Mouse (Mus musculus): ENCODE results near the gene Hyal1. TPM values are rescaled to one million over a fixed set of nuclear protein-coding genes. Genes with fewer than 3 reads are reported as not detected.
"Not testable (repeated sequence)": the region's sequence is repeated elsewhere in the genome, so short reads cannot be mapped to it uniquely, and the experiment has no call there.

The Hyal1 gene
- total and polyA plus RNA-seq, 2 experiments from 2014 or later, result 6.0 to 21.3 TPM

DNA sequence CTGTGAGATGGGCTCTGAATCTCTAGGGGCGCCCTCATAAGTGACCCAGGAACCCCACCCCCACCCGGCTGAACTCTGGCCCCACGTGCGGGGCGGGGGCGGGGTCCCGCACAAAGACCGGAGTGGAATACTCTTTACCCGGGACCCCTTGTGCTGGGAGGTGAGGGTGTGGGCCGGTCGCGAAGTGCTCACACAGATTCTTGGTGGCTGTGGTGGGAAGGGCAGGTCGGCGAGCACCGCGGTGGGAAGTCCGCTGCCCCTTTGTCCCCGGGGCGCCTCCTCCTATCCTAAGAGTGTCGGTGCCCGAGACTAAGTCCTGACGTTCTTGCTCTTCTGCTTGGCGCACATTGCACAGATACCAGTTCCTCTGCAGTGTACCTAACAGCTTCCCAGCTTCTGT lies 7.5 kb upstream of the Hyal1 start:
- TF ChIP-seq CTCF (IDR thresholded peaks at IDR 0.05; ENCODE audit: low read depth) (no peak), EP300 (IDR thresholded peaks at IDR 0.05; ENCODE audit: low read depth) (no peak)
- peaks cover 21% of the 10 kb centered on the region for H3K4me1 ChIP-seq (ENCODE audit: control insufficient read depth, insufficient read depth)
- DNase-seq (ENCODE audit: low spot score), result no peak

GRCm38 (mm10) chr9:107570016-107570415 lies 6.7 kb upstream of the Hyal1 start:
- ATAC-seq (ENCODE audit: insufficient read depth, low read depth) (no peak), DNase-seq (ENCODE audit: low spot score) (no peak)
- peaks cover 21% of the 10 kb centered on the region for H3K4me1 ChIP-seq (ENCODE audit: control insufficient read depth, insufficient read depth)

More for the DNA sequence above, 7.5 kb upstream of the Hyal1 start:
- H3K4me2 ChIP-seq (ENCODE audit: low read depth, low read length), result peak overlapping the region; percentile 76
- 1% methylated on average over 22 of the region's 23 CpGs for WGBS
- peak overlapping the region; percentile 90 for H3K27ac ChIP-seq (ENCODE audit: low read depth)
- H3K36me3 ChIP-seq (replicated peaks; ENCODE audit: control insufficient read depth, insufficient read depth, low read length), result peaks cover 27% of the 10 kb centered on the region
- H3K4me3 ChIP-seq (ENCODE audit: low read depth, low read length), result peak overlapping the region; percentile 76
- no peaks in the 10 kb centered on the region for H3K9me3 ChIP-seq (replicated peaks; ENCODE audit: control insufficient read depth, low read length)
- no peaks in the 10 kb centered on the region for H3K27me3 ChIP-seq (ENCODE audit: control insufficient read depth, insufficient read depth, low read length)
- peak overlapping the region; percentile 77 for H3K9ac ChIP-seq (replicated peaks; ENCODE audit: low read depth, low read length)
- peak; percentile 24 for ATAC-seq (ENCODE audit: insufficient read depth, low read depth)

DNA sequence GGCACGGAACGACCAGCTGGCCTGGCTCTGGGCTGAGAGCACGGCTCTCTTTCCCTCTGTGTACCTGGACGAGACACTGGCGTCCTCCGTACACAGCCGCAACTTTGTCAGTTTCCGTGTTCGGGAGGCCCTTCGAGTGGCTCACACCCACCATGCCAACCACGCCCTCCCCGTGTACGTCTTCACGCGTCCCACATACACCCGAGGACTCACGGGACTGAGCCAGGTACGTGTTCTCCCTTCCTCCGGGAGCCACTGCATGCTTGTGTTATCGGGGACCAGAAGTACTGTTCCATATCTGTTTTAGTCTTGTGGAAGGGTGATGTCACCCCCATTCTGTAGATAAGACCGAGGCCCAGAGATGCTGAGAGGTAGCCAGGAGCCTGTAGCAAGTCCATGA lies 5.9 kb upstream of the Hyal1 start:
- Histone ChIP-seq H3K4me1 (ENCODE audit: control insufficient read depth, insufficient read depth) (peaks cover 21% of the 10 kb centered on the region), H3K27ac (ENCODE audit: low read depth) (peak overlapping the region; percentile 56; the same call in 1 of the 2 replicates), H3K9me3 (replicated peaks; ENCODE audit: control insufficient read depth, low read length) (no peaks in the 10 kb centered on the region), H3K4me2 (ENCODE audit: low read depth, low read length) (peak overlapping the region; percentile 76), H3K36me3 (replicated peaks; ENCODE audit: control insufficient read depth, insufficient read depth, low read length) (peaks cover 27% of the 10 kb centered on the region), H3K9ac (replicated peaks; ENCODE audit: low read depth, low read length) (no peak overlapping the region), H3K4me3 (ENCODE audit: low read depth, low read length) (peak overlapping the region; percentile 76), H3K27me3 (ENCODE audit: control insufficient read depth, insufficient read depth, low read length) (no peaks in the 10 kb centered on the region)
- DNase-seq (ENCODE audit: low spot score), result no peak
- no peak for TF ChIP-seq CTCF (IDR thresholded peaks at IDR 0.05; ENCODE audit: low read depth)
- no peak for TF ChIP-seq EP300 (IDR thresholded peaks at IDR 0.05; ENCODE audit: low read depth)
- WGBS, result 33% methylated on average over 21 of the region's 21 CpGs
- ATAC-seq (ENCODE audit: insufficient read depth, low read depth), result no peak

More at GRCm38 (mm10) chr9:107570016-107570415, 6.7 kb upstream of the Hyal1 start:
- TF ChIP-seq EP300 (IDR thresholded peaks at IDR 0.05; ENCODE audit: low read depth), result no peak
- no peak; the same call in 1 of the 2 replicates for TF ChIP-seq CTCF (IDR thresholded peaks at IDR 0.05; ENCODE audit: low read depth)
- Histone ChIP-seq H3K4me2 (ENCODE audit: low read depth, low read length) (peak overlapping the region; percentile 76), H3K36me3 (replicated peaks; ENCODE audit: control insufficient read depth, insufficient read depth, low read length) (peaks cover 27% of the 10 kb centered on the region), H3K27me3 (ENCODE audit: control insufficient read depth, insufficient read depth, low read length) (no peaks in the 10 kb centered on the region), H3K4me3 (ENCODE audit: low read depth, low read length) (peak overlapping the region; percentile 76), H3K9ac (replicated peaks; ENCODE audit: low read depth, low read length) (peak overlapping the region; percentile 77), H3K9me3 (replicated peaks; ENCODE audit: control insufficient read depth, low read length) (no peaks in the 10 kb centered on the region), H3K27ac (ENCODE audit: low read depth) (peak overlapping the region; percentile 90)
- WGBS, result 52% methylated on average over 13 of the region's 13 CpGs

DNA sequence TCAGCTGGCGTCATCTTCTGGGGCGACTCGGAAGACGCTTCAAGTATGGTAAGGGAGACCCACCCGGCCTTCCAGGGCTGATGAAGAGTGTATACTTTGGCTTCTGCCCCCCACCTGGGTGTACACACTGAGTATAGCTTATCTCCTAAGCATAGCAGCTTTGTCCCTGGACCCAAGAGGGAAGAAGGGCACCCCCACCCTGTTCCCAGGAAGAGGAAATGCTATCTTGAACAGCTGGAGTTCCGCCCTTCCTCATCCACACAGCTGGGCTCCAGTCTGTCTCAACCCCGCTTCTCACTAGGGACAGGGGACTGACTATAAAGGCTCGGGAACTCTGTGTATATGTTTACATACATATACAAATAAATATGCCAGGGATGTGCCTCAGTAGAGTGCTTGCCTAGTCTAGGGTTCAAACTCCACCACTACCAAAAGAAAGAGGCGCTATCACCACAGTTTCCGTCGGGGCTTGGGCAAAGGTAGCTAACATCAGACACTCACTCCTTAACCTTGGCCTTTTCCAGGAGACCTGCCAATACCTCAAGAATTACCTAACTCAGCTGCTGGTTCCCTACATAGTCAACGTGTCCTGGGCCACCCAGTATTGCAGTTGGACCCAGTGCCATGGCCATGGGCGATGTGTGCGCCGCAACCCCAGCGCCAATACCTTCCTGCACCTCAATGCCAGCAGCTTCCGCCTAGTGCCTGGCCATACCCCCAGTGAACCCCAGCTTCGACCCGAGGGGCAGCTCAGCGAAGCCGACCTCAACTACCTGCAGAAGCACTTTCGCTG lies 5.0 kb upstream of the Hyal1 start:
- H3K9me3 ChIP-seq (replicated peaks; ENCODE audit: control insufficient read depth, low read length), result no peaks in the 10 kb centered on the region
- peak overlapping the region; percentile 56 for H3K27ac ChIP-seq (ENCODE audit: low read depth)
- H3K4me3 ChIP-seq (ENCODE audit: low read depth, low read length), result peak overlapping the region; percentile 76
- no peak for DNase-seq (ENCODE audit: low spot score)
- peak overlapping the region; percentile 76 for H3K4me2 ChIP-seq (ENCODE audit: low read depth, low read length)
- H3K36me3 ChIP-seq (replicated peaks; ENCODE audit: control insufficient read depth, insufficient read depth, low read length), result peaks cover 27% of the 10 kb centered on the region
- no peaks in the 10 kb centered on the region for H3K27me3 ChIP-seq (ENCODE audit: control insufficient read depth, insufficient read depth, low read length)
- TF ChIP-seq EP300 (IDR thresholded peaks at IDR 0.05; ENCODE audit: low read depth) (no peak), CTCF (IDR thresholded peaks at IDR 0.05; ENCODE audit: low read depth) (no peak)
- H3K4me1 ChIP-seq (ENCODE audit: control insufficient read depth, insufficient read depth), result peaks cover 25% of the 10 kb centered on the region
- no peak for ATAC-seq (ENCODE audit: insufficient read depth, low read depth)
- no peak overlapping the region; the same call in 1 of the 2 replicates for H3K9ac ChIP-seq (replicated peaks; ENCODE audit: low read depth, low read length)
- 82% methylated on average over 22 of the region's 22 CpGs for WGBS

- Histone ChIP-seq H3K4me2 (ENCODE audit: low read depth, low read length) (no peak overlapping the region), H3K27me3 (ENCODE audit: control insufficient read depth, insufficient read depth, low read length) (no peaks in the 10 kb centered on the region), H3K27ac (ENCODE audit: low read depth) (no peak overlapping the region), H3K4me1 (ENCODE audit: control insufficient read depth, insufficient read depth) (peaks cover 29% of the 10 kb centered on the region), H3K9ac (replicated peaks; ENCODE audit: low read depth, low read length) (no peak overlapping the region), H3K36me3 (replicated peaks; ENCODE audit: control insufficient read depth, insufficient read depth, low read length) (peaks cover 27% of the 10 kb centered on the region), H3K4me3 (ENCODE audit: low read depth, low read length) (no peak overlapping the region), H3K9me3 (replicated peaks; ENCODE audit: control insufficient read depth, low read length) (no peaks in the 10 kb centered on the region)
- ATAC-seq (ENCODE audit: insufficient read depth, low read depth), result no peak
- DNase-seq (ENCODE audit: low spot score), result no peak
- TF ChIP-seq EP300 (IDR thresholded peaks at IDR 0.05; ENCODE audit: low read depth), result no peak
- TF ChIP-seq CTCF (IDR thresholded peaks at IDR 0.05; ENCODE audit: low read depth), result no peak
- WGBS, result 85% methylated on average over 2 of the region's 2 CpGs
Measured at GRCm38 (mm10) chr9:107572327-107572662, 4.4 kb upstream of the Hyal1 start.

GRCm38 (mm10) chr9:107573774-107574173 lies 3.0 kb upstream of the Hyal1 start:
- DNase-seq (ENCODE audit: low spot score); H3K4me2 ChIP-seq (ENCODE audit: low read depth, low read length); H3K27me3 ChIP-seq (ENCODE audit: control insufficient read depth, insufficient read depth, low read length); H3K9me3 ChIP-seq (replicated peaks; ENCODE audit: control insufficient read depth, low read length); ATAC-seq (ENCODE audit: insufficient read depth, low read depth); H3K27ac ChIP-seq (ENCODE audit: low read depth); H3K4me3 ChIP-seq (ENCODE audit: low read depth, low read length); H3K9ac ChIP-seq (replicated peaks; ENCODE audit: low read depth, low read length): not testable (repeated sequence)
- whole genome bisulfite sequencing, result 90% methylated on average over 6 of the region's 6 CpGs
- Histone ChIP-seq H3K4me1 (ENCODE audit: control insufficient read depth, insufficient read depth) (peaks cover 25% of the 10 kb centered on the region), H3K36me3 (replicated peaks; ENCODE audit: control insufficient read depth, insufficient read depth, low read length) (peaks cover 27% of the 10 kb centered on the region)

Data from heart, postnatal 0 days (tissue).